Mouse (Mus musculus) heart, embryonic 11.5 days (tissue): ENCODE measurements at regions not wholly inside any gene's neighbourhood (a gene's known extent, or its start where the extent isn't known, plus 50 kb on each side); places are given as distances from the start of the nearest gene placed in this dataset.

Source experiments
- ATAC-seq: fragments of 200-750 bp; cut with Nextera tagmentation; replicated peaks from 2 replicates; pipeline ENCODE4 v1.8.0; 2017; ENCODE audit warnings: moderate library complexity; ENCODE audit not compliant: insufficient number of reproducible peaks, low FRiP score, low TSS enrichment
- H3K27ac ChIP-seq: fragments of 300-500 bp; sonication (generic); 2 replicates; pipeline ENCODE4 v1.5.1; 2014; ENCODE audit warnings: mild to moderate bottlenecking, low read depth, low read length
- H3K27me3 ChIP-seq: fragments of 300-500 bp; sonication (generic); 2 replicates; pipeline ENCODE4 v1.6.1; 2014; ENCODE audit warnings: mild to moderate bottlenecking, low read length, mixed read lengths; ENCODE audit not compliant: control insufficient read depth, insufficient read depth
- H3K36me3 ChIP-seq: fragments of 300-500 bp; sonication (generic); 2 replicates; pipeline ENCODE4 v1.6.1; 2014; ENCODE audit warnings: mild to moderate bottlenecking, low read length, moderate library complexity, mixed read lengths; ENCODE audit not compliant: control insufficient read depth, insufficient read depth
- H3K4me1 ChIP-seq: fragments of 300-500 bp; sonication (generic); 2 replicates; pipeline ENCODE4 v1.6.1; 2014; ENCODE audit warnings: low read length; ENCODE audit not compliant: control insufficient read depth, insufficient read depth
- H3K4me2 ChIP-seq: fragments of 300-500 bp; sonication (generic); 2 replicates; pipeline ENCODE4 v1.6.1; 2014; ENCODE audit warnings: mild to moderate bottlenecking, moderate library complexity
- H3K4me3 ChIP-seq: fragments of 300-500 bp; sonication (generic); 2 replicates; pipeline ENCODE4 v1.5.1; 2014; ENCODE audit warnings: low read depth, low read length
- H3K9ac ChIP-seq: fragments of 300-500 bp; sonication (generic); 2 replicates; pipeline ENCODE4 v1.6.1; 2014; ENCODE audit warnings: mild to moderate bottlenecking, low read depth, low read length, moderate library complexity
- H3K9me3 ChIP-seq: fragments of 300-500 bp; sonication (generic); replicated peaks from 2 replicates; pipeline ENCODE4 v1.6.1; 2016; ENCODE audit warnings: low read length; ENCODE audit not compliant: control insufficient read depth
- WGBS: fragments of 180-500 bp; shearing (Covaris S2); extraction: QIAGEN DNeasy Blood & Tissue Kit; methylation state at CpG from one replicate; pipeline ENCODE4 v1.1.7; 2014; ENCODE audit not compliant: insufficient replicate concordance; 5-methylcytosine and 5-hydroxymethylcytosine counted together

- no peak for ATAC-seq
- no peak overlapping the region for H3K4me3 ChIP-seq
These were observed 62.5 kb downstream of the Arrdc4 start for GRCm38 (mm10) chr7:68686396-68687139.

DNA sequence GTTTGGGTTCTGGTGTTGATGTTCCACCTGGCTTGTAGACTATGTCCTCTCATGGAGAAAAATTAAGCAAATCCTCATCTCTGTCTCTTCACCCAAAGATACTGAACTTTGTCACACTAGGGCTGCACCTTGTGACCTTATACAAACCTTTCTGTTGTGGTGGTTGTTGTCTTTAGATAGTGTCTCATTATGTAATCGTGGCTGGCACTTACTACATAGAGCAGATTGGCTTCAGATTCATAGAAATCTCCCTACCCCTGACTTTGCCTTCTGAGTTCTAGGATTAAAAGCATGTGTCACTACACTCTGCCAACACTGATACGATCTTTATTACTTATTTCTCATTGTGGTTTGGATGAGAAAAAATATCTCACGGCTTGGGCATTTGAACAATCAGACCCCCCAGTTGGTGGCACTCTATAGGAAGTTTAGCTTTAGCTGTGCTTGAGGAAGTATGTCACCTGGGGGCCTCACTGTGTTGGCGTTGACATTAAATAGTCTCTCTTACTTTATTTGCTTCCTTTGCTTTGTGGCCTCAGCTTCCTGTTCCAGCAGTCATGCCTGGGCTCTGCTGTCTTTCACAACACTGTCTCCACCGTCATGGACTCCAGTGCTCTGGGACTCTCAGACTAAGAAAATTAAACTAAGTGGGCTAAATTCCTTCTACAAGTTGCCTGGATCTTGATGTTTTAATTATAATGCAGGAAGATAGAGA is 66.0 kb downstream of the Arrdc4 start:
- no peaks in the 10 kb centered on the region for H3K4me1 ChIP-seq
- H3K4me2 ChIP-seq: no peak overlapping the region
- H3K27ac ChIP-seq: no peak overlapping the region
- no peak overlapping the region for H3K4me3 ChIP-seq
- WGBS: 63% methylated on average over 5 of the region's 5 CpGs
- H3K9ac ChIP-seq: no peak overlapping the region
- ATAC-seq: no peak
- H3K9me3 ChIP-seq: no peaks in the 10 kb centered on the region
- no peaks in the 10 kb centered on the region for H3K36me3 ChIP-seq
- no peaks in the 10 kb centered on the region for H3K27me3 ChIP-seq

More at GRCm38 (mm10) chr7:68686396-68687139, 62.5 kb downstream of the Arrdc4 start:
- Histone ChIP-seq H3K36me3 (no peaks in the 10 kb centered on the region), H3K4me2 (no peak overlapping the region), H3K9ac (no peak overlapping the region), H3K27ac (no peak overlapping the region), H3K9me3 (no peaks in the 10 kb centered on the region), H3K27me3 (no peaks in the 10 kb centered on the region), H3K4me1 (no peaks in the 10 kb centered on the region)
- 70% methylated on average over 6 of the region's 6 CpGs for WGBS

DNA sequence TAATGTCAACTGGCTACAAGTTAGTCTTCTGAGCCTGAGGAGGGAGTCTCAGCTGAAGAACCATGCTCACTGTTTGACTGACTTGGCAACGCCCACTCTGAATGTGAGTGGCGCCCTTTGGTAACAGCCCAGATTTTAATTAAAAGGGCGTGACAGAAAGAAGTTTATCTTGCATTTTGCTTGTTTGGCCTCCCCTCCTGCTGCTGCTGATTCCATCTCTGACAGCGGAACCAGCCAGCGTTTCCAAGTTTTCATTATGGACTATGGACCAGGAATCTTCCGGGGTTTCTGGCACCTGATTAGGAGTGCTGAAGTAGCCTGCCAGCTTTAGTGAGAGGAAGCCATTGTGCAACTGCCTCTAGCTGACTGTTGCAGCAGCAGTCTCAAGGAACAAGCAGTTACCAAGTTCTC is 66.7 kb downstream of the Arrdc4 start:
- Histone ChIP-seq H3K27me3 (no peaks in the 10 kb centered on the region), H3K4me1 (no peaks in the 10 kb centered on the region), H3K4me2 (no peak overlapping the region), H3K36me3 (no peaks in the 10 kb centered on the region), H3K4me3 (no peak overlapping the region), H3K9ac (no peak overlapping the region), H3K27ac (no peak overlapping the region), H3K9me3 (no peaks in the 10 kb centered on the region)
- no peak for ATAC-seq
- 56% methylated on average over 6 of the region's 6 CpGs for WGBS

GRCm38 (mm10) chr7:68679770-68680169 is 69.3 kb downstream of the Arrdc4 start:
- Histone ChIP-seq H3K4me1 (no peaks in the 10 kb centered on the region), H3K4me2 (no peak overlapping the region), H3K27ac (no peak overlapping the region), H3K27me3 (no peaks in the 10 kb centered on the region), H3K9me3 (no peaks in the 10 kb centered on the region), H3K9ac (no peak overlapping the region), H3K36me3 (no peaks in the 10 kb centered on the region), H3K4me3 (no peak overlapping the region)
- no peak for ATAC-seq
- WGBS: 83% methylated on average over 3 of the region's 3 CpGs

GRCm38 (mm10) chr7:68667790-68668732 is 81.0 kb downstream of the Arrdc4 start:
- Histone ChIP-seq H3K27me3 (no peaks in the 10 kb centered on the region), H3K9ac (no peak overlapping the region), H3K27ac (no peak overlapping the region), H3K4me3 (no peak overlapping the region), H3K36me3 (no peaks in the 10 kb centered on the region), H3K4me1 (no peaks in the 10 kb centered on the region), H3K9me3 (no peaks in the 10 kb centered on the region), H3K4me2 (no peak overlapping the region)
- 69% methylated on average over 12 of the region's 12 CpGs for WGBS
- ATAC-seq: no peak

- Histone ChIP-seq H3K27me3 (no peaks in the 10 kb centered on the region), H3K4me3 (no peak overlapping the region), H3K27ac (no peak overlapping the region), H3K9me3 (no peaks in the 10 kb centered on the region), H3K4me1 (no peaks in the 10 kb centered on the region), H3K9ac (no peak overlapping the region), H3K36me3 (no peaks in the 10 kb centered on the region), H3K4me2 (no peak overlapping the region)
- no peak for ATAC-seq
- 54% methylated on average over 4 of the region's 4 CpGs for WGBS
These were observed 81.8 kb downstream of the Arrdc4 start for GRCm38 (mm10) chr7:68667215-68667614.

DNA sequence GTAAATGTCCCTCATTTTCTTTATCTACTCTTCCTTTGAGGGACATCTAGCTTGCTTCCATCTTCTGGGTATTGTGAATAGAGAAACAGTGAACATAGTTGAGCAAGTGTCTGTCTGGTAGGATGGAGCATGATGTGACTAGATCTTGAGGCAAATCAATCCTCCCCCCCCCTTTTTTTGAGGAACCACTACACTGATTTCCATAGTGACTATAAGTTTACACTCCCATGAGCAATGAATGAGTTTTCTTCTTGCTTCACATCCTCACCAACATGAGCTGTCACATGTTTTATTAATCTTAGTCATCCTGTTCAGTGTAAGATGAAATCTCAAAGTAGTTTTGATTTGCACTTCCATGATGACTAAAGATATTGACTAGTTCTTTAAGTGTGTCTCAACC is 92.7 kb downstream of the Arrdc4 start:
- Histone ChIP-seq H3K4me1 (no peaks in the 10 kb centered on the region), H3K4me2 (no peak overlapping the region), H3K9ac (no peak overlapping the region), H3K9me3 (no peaks in the 10 kb centered on the region; the same call in 1 of the 2 replicates), H3K27me3 (no peaks in the 10 kb centered on the region), H3K27ac (no peak overlapping the region), H3K4me3 (no peak overlapping the region), H3K36me3 (no peaks in the 10 kb centered on the region)
- no peak for ATAC-seq

DNA sequence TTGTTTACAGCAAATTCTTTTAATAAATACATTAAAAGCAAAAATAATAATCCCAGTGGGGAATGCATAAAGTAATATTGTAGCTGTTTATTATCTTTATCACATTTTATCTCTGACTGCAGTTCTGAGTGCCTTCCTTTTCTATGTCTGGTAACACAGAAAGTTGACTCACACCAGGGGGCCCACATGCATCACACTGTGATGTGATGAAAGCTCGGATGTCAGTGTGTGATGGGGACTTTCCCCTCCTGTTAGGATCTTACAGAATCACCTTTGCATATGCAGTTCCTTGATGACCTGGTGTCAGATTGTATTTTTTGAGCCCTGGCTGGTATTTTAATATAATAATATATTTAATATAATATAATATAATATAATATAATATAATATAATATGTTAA is 95.5 kb downstream of the Arrdc4 start:
- no peaks in the 10 kb centered on the region for H3K36me3 ChIP-seq
- no peaks in the 10 kb centered on the region for H3K4me1 ChIP-seq
- H3K27me3 ChIP-seq: no peaks in the 10 kb centered on the region
- no peak overlapping the region for H3K4me3 ChIP-seq
- H3K4me2 ChIP-seq: no peak overlapping the region
- H3K27ac ChIP-seq: no peak overlapping the region
- no peak for ATAC-seq
- no peak overlapping the region for H3K9ac ChIP-seq
- WGBS: 67% methylated on average over 1 of the region's 1 CpGs
- H3K9me3 ChIP-seq: no peaks in the 10 kb centered on the region; the same call in 1 of the 2 replicates
